Mouse (Mus musculus) left cerebral cortex, postnatal 14 days (tissue): Measurements from ENCODE around the gene Als2. TPM values are rescaled to one million over a fixed set of nuclear protein-coding genes. Genes with fewer than 3 reads are reported as not detected.

ENCODE experiments used
- DNase-seq, 2 experiments: peaks; one replicate each; pipeline ENCODE4 v3.0.0; 2021 to 2022; ENCODE audit warnings: low spot score in 2 of 2, mixed read lengths in 1 of 2
- intact Hi-C: fragments of 180-260 bp; cut with DNase I; formaldehyde crosslinking; loops from one replicate; pipeline ENCODE4 v1.15.1; 2025
- total RNA-seq, 2 experiments: library from RNA; stranded (reverse); gene quantifications; 2 replicates each; pipeline ENCODE4 v1.2.3; 2021

The Als2 gene
- total RNA-seq, 2 experiments from 2014 or later: 33.3 to 37.2 TPM

DNA sequence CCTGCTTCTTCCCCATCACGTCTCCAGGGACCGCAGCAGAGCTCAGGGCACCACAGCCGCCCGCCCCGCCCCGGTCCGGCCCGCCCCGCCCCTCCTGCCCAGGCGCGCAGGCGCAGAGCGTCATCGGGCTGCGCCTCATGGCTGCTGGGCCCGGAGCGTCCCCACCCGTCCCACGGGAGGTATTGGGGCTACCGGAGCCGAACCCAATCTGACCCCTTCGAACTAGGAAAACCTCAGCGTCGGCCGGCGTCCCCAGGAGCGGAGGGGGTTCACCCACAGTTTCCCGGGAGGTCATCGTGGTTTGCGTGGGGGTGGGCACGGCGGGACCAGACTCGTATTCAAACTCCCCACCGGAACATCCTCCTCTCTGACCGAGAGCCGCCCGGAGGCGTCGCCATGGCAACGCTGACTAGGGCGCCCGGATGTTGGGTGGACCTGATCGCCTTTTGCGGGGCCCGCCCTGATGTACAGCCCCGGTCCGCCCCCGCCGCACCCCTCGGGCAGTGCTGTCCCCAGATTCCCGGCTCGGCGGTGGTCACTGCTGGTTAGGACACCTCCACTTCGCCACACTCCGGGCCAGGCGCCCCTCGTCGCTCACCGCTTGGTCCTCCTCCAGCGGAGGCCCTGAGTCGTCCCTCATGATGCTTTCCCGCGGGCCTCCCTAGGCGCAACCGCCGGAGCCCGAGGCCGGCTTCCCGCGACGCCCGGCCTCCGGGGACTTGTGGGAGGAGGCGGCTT lies 117.1 kb downstream of the Als2 start, which contains the start of gene Tmem237:
Gene Tmem237, minus strand, starts transcription at position 689 of the 738 bp plus-strand sequence.
- intact Hi-C loops: no loop called here
- DNase-seq: peak; percentile 92

Other genes with a start within 250 kb of the Als2 start
- gene C2cd6, start 142.3 kb downstream of the Als2 start, total RNA-seq: not detected
- gene Tmem237, start 116.8 kb downstream of the Als2 start, total RNA-seq: 10 to 100 TPM; 30.1 to 33.6 TPM
- gene Mpp4, start 73.8 kb downstream of the Als2 start, total RNA-seq: under 1 TPM; 0.32 to 0.79 TPM
- gene Cdk15, start 19.7 kb upstream of the Als2 start, total RNA-seq: under 1 TPM; 0.44 to 0.83 TPM
- 1 to 10 TPM; 5.6 to 6.0 TPM for gene Fzd7, start 245.2 kb upstream of the Als2 start, total RNA-seq